Mouse (Mus musculus) bone marrow, adult 2 months (tissue): Measurements from ENCODE around the gene Iqsec1.

Experiments used
- CTCF ChIP-seq: fragments of 200-500 bp; IDR thresholded peaks from 2 replicates; pipeline ENCODE4 v1.5.1; 2011; ENCODE audit warnings: low read length, control low read depth; ENCODE audit not compliant: control insufficient read depth, insufficient read depth
- POLR2A ChIP-seq: fragments of 200-500 bp; IDR thresholded peaks from 2 replicates; pipeline ENCODE4 v1.6.1; 2011; ENCODE audit warnings: low read depth, mild to moderate bottlenecking, control low read depth, low read length, borderline replicate concordance; ENCODE audit not compliant: control insufficient read depth

GRCm38 (mm10) chr6:90913771-90914170, 74.7 kb downstream of the Iqsec1 start:
- TF ChIP-seq POLR2A = no peak
- no peak for TF ChIP-seq CTCF
